Mouse (Mus musculus) G1E (cell line): ENCODE data around the gene Afmid.

ENCODE experiments used
- CTCF ChIP-seq: IDR thresholded peaks from 2 replicates; pipeline ENCODE4 v1.5.1; 2012; ENCODE audit warnings: low read depth, low read length, inconsistent platforms, mixed read lengths
- GATA1 ChIP-seq: IDR thresholded peaks from 2 replicates; pipeline ENCODE4 v1.6.1; 2012; ENCODE audit warnings: borderline replicate concordance, low read length, inconsistent platforms, mixed read lengths
- GATA2 ChIP-seq: IDR thresholded peaks from 2 replicates; pipeline ENCODE4 v1.6.1; 2012; ENCODE audit warnings: low read depth, low read length, inconsistent platforms, borderline replicate concordance
- TAL1 ChIP-seq: conservative IDR thresholded peaks from 2 replicates; pipeline ENCODE4 v1.6.1; 2012; ENCODE audit warnings: low read depth, low read length, inconsistent platforms, mixed read lengths

DNA sequence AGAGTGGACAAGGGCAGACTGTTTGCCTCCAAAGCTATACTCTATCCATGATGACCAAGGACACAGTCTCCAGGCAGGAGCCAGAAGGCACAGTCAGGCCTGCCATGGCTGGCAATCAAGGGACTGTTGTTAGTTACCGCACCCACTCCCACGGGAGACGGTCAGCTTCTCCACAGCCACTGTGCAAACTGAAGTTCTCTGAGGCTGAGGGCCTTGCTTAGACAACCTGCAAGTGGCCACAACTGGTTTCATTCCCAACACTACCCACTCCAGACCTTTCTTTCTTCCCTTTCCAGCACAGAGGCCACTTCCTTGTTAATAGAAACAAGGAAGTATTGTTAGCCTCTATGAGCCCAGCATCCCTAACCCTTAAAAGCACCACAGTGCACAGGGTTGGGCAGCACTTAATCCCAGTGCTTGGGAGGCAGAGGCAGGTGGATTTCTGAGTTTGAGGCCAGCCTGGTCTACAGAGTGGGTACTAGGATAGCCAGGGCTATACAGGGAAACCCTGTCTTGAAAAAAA, 22.5 kb upstream of the Afmid start:
- no peak for TF ChIP-seq GATA1
- TF ChIP-seq CTCF, result no peak
- no peak for TF ChIP-seq GATA2
- no peak for TF ChIP-seq TAL1
